Mouse (Mus musculus): ENCODE measurements around the gene Ddx5. TPM values are rescaled to one million over a fixed set of nuclear protein-coding genes. Genes with fewer than 3 reads are reported as not detected.
"Not testable (repeated sequence)": the region's sequence is repeated elsewhere in the genome, so short reads cannot be mapped to it uniquely, and the experiment has no call there.

The Ddx5 gene
- total RNA-seq, 2 experiments from 2014 or later, result 752 to 850 TPM

GRCm38 (mm10) chr11:106762139-106762799, 26.7 kb downstream of the Ddx5 start:
- peak; percentile 25 to 32 for DNase-seq

GRCm38 (mm10) chr11:106760511-106760910, 28.5 kb downstream of the Ddx5 start:
- no peak for DNase-seq

GRCm38 (mm10) chr11:106759028-106759427, 30.0 kb downstream of the Ddx5 start:
- no peak for DNase-seq

- no peak for DNase-seq
These were observed 33.4 kb downstream of the Ddx5 start for GRCm38 (mm10) chr11:106755583-106755982.

- no peak for DNase-seq
These were observed 35.7 kb downstream of the Ddx5 start for GRCm38 (mm10) chr11:106753314-106753713.

- no peak for DNase-seq
These were observed 36.9 kb downstream of the Ddx5 start for GRCm38 (mm10) chr11:106752103-106752502.

GRCm38 (mm10) chr11:106751039-106752018, 37.7 kb downstream of the Ddx5 start, which contains the start of gene Milr1:
Gene Milr1 (plus strand): TSS chr11:106751226.
- no peak for DNase-seq

GRCm38 (mm10) chr11:106750121-106750751, 38.7 kb downstream of the Ddx5 start, which contains the start of gene Pecam1:
Gene Pecam1 (minus strand): TSS chr11:106750628.
- no peak for DNase-seq

GRCm38 (mm10) chr11:106749557-106750120, 39.3 kb downstream of the Ddx5 start:
- DNase-seq, result not testable (repeated sequence)

GRCm38 (mm10) chr11:106744949-106745348, 44.0 kb downstream of the Ddx5 start:
- no peak for DNase-seq

GRCm38 (mm10) chr11:106742388-106742841, 46.6 kb downstream of the Ddx5 start:
- DNase-seq, result no peak

- DNase-seq, result no peak
These were observed 47.2 kb downstream of the Ddx5 start for GRCm38 (mm10) chr11:106741826-106742225.

GRCm38 (mm10) chr11:106741232-106741631, 47.8 kb downstream of the Ddx5 start:
- DNase-seq, result peak in 1 of 2 experiments; percentile 11

GRCm38 (mm10) chr11:106740724-106741123, 48.3 kb downstream of the Ddx5 start:
- not testable (repeated sequence) for DNase-seq

- no peak for DNase-seq
These were observed 49.9 kb downstream of the Ddx5 start for GRCm38 (mm10) chr11:106739116-106739515.

- peak; percentile 34 to 42 for DNase-seq
These were observed 51.8 kb downstream of the Ddx5 start for GRCm38 (mm10) chr11:106737178-106737621.

GRCm38 (mm10) chr11:106736614-106737013, 52.4 kb downstream of the Ddx5 start:
- no peak for DNase-seq

- no peak for DNase-seq
These were observed 58.3 kb downstream of the Ddx5 start for GRCm38 (mm10) chr11:106730714-106731113.
